Mouse (Mus musculus): ENCODE results near the gene Olfr113.

- TF ChIP-seq POLR2A (IDR thresholded peaks at IDR 0.05; ENCODE audit: control insufficient read depth, low read depth, low read length) (no peak), CTCF (IDR thresholded peaks at IDR 0.05; ENCODE audit: control insufficient read depth, insufficient read depth, insufficient replicate concordance, low read depth, low read length) (no peak)
Measured at GRCm38 (mm10) chr17:37535173-37535572, 42.3 kb downstream of the Olfr113 start.

Measured in testis, adult 2 months (tissue).